Comparison of ENCODE assay signal across 18 mouse cellular contexts in genomic region chr15:85347058-85347700, GRCm38 (mm10). TPM values are rescaled to one million over a fixed set of nuclear protein-coding genes. Genes with fewer than 3 reads are reported as not detected.
DNase-seq lines count a peak whose midpoint lies in the region; ATAC-seq and TF ChIP-seq lines count a peak whose summit lies in the region.
"Had no signal": no experiment of that assay in that cellular context is flagged by ENCODE, and none has a peak within 500 bp of the region (broad histone marks: within the 10 kb centered on the region; RNA-seq: fewer than 3 reads in every experiment).

No protein-coding gene starts in this region.

- TF ChIP-seq CTCF in Patski (IDR thresholded peaks at IDR 0.05): no peak

- H3K4me2 ChIP-seq in heart, embryonic 12.5 days: no peak overlapping the region
- H3K4me2 ChIP-seq in lung, embryonic 15.5 days: peak overlapping the region; percentile 30; the same call in 1 of the 2 replicates
- H3K4me2 ChIP-seq in stomach, embryonic 14.5 days (replicated peaks; ENCODE audit: low read depth, low read length): no peak overlapping the region
- no peak overlapping the region for H3K4me2 ChIP-seq in kidney, embryonic 15.5 days
- H3K4me2 ChIP-seq in hindbrain, embryonic 12.5 days (replicated peaks): no peak overlapping the region
- H3K4me2 ChIP-seq: liver, embryonic 11.5 days had no signal

- H3K9ac ChIP-seq in heart, embryonic 12.5 days: no peak overlapping the region
- H3K9ac ChIP-seq in lung, embryonic 15.5 days: no peak overlapping the region
- H3K9ac ChIP-seq in stomach, embryonic 14.5 days (replicated peaks; ENCODE audit: low read depth, low read length): no peak overlapping the region
- H3K9ac ChIP-seq in kidney, embryonic 15.5 days: no peak overlapping the region
- H3K9ac ChIP-seq in hindbrain, embryonic 12.5 days: no peak overlapping the region

- no peak overlapping the region for H3K4me3 ChIP-seq in heart, embryonic 12.5 days
- no peak overlapping the region for H3K4me3 ChIP-seq in lung, embryonic 15.5 days
- H3K4me3 ChIP-seq in stomach, embryonic 14.5 days (ENCODE audit: low read depth, low read length): no peak overlapping the region
- H3K4me3 ChIP-seq in kidney, embryonic 15.5 days (replicated peaks): no peak overlapping the region
- H3K4me3 ChIP-seq in hindbrain, embryonic 12.5 days: no peak overlapping the region
- H3K4me3 ChIP-seq: gastrocnemius, adult 2 months had no signal

- POLR2A ChIA-PET in Patski (lab: Charles Lee): no interaction called here

- 50% methylated on average over 6 of the region's 6 CpGs for WGBS in heart, embryonic 12.5 days
- 62% methylated on average over 6 of the region's 6 CpGs for WGBS in lung, embryonic 15.5 days
- WGBS in stomach, embryonic 14.5 days: 81% methylated on average over 6 of the region's 6 CpGs
- 87% methylated on average over 6 of the region's 6 CpGs for WGBS in kidney, embryonic 15.5 days
- 89% methylated on average over 6 of the region's 6 CpGs for WGBS in hindbrain, embryonic 12.5 days

- DNase-seq in heart, adult 8-10 months (ENCODE audit: low spot score): no peak
- peak; percentile 89 for DNase-seq in Patski (ENCODE audit: low read depth, low spot score)
- DNase-seq in neural tube, embryonic 10.5 days (ENCODE audit: extremely low spot score, low spot score): no peak
- DNase-seq: adrenal gland, postnatal 10 days; cerebellum, adult 9-11 months; gastrocnemius, adult 2 months; heart, adult 18-20 months; heart, postnatal 4 days; left cerebral cortex, postnatal 4 days; spleen, adult 18-20 months; thymus, postnatal 36 days had no signal

- 0 out of 2 replicates have a peak, but pooled peaks cover 6% of the 10 kb centered on the region for H3K36me3 ChIP-seq in heart, embryonic 12.5 days
- no peaks in the 10 kb centered on the region for H3K36me3 ChIP-seq in lung, embryonic 15.5 days
- H3K36me3 ChIP-seq in stomach, embryonic 14.5 days (ENCODE audit: control insufficient read depth, insufficient read depth, low read length): no peaks in the 10 kb centered on the region
- H3K36me3 ChIP-seq in kidney, embryonic 15.5 days: 0 out of 2 replicates have a peak, but pooled peaks cover 6% of the 10 kb centered on the region
- H3K36me3 ChIP-seq in hindbrain, embryonic 12.5 days: peaks cover 8% of the 10 kb centered on the region

- in situ Hi-C loops in Patski (cut with MboI; ENCODE audit: low pct_unique_long_range_greater_than_20kb): no loop called here

- H3K27ac ChIP-seq in heart, embryonic 12.5 days (ENCODE audit: poor library complexity, severe bottlenecking): 0 out of 2 replicates have a peak overlapping the region, but pooled peaks have one; percentile 32
- H3K27ac ChIP-seq in lung, embryonic 15.5 days: peak overlapping the region; percentile 44
- H3K27ac ChIP-seq in stomach, embryonic 14.5 days (ENCODE audit: low read length): no peak overlapping the region
- H3K27ac ChIP-seq in kidney, embryonic 15.5 days: no peak overlapping the region
- H3K27ac ChIP-seq in hindbrain, embryonic 12.5 days: no peak overlapping the region
- H3K27ac ChIP-seq: gastrocnemius, adult 2 months had no signal

- ATAC-seq in heart, embryonic 12.5 days (ENCODE audit: insufficient number of reproducible peaks, low FRiP score): no peak
- peak; percentile 93 for ATAC-seq in Patski
- peak; percentile 49; the same call in 1 of the 2 replicates for ATAC-seq in lung, embryonic 15.5 days (ENCODE audit: borderline replicate concordance, extremely low read depth, low FRiP score, low TSS enrichment)
- peak; percentile 42; the same call in 1 of the 2 replicates for ATAC-seq in stomach, embryonic 14.5 days (ENCODE audit: insufficient number of reproducible peaks, insufficient read depth, low FRiP score, low read depth)
- ATAC-seq in kidney, embryonic 15.5 days (replicated peaks; ENCODE audit: low FRiP score): no peak
- no peak for ATAC-seq in hindbrain, embryonic 12.5 days (ENCODE audit: low FRiP score)
- ATAC-seq: forebrain, embryonic 16.5 days had no signal

- CTCF ChIA-PET in Patski (lab: Charles Lee): interaction anchor here (1.0 to 1.7 kb wide), 3 partner anchors 9 to 11 kb away, joined by 3 to 4 read pairs (median 4); no protein-coding TSS in a partner anchor

- H3K27me3 ChIP-seq in heart, embryonic 12.5 days (replicated peaks): no peaks in the 10 kb centered on the region
- no peaks in the 10 kb centered on the region for H3K27me3 ChIP-seq in Patski
- H3K27me3 ChIP-seq in lung, embryonic 15.5 days: no peaks in the 10 kb centered on the region
- no peaks in the 10 kb centered on the region for H3K27me3 ChIP-seq in stomach, embryonic 14.5 days (ENCODE audit: control insufficient read depth, insufficient read depth, low read length)
- H3K27me3 ChIP-seq in kidney, embryonic 15.5 days: no peaks in the 10 kb centered on the region
- H3K27me3 ChIP-seq in hindbrain, embryonic 12.5 days: no peaks in the 10 kb centered on the region

- no peaks in the 10 kb centered on the region for H3K9me3 ChIP-seq in heart, embryonic 12.5 days (replicated peaks)
- H3K9me3 ChIP-seq in lung, embryonic 15.5 days: no peaks in the 10 kb centered on the region
- H3K9me3 ChIP-seq in stomach, embryonic 14.5 days (ENCODE audit: control insufficient read depth, low read depth, low read length): no peaks in the 10 kb centered on the region
- H3K9me3 ChIP-seq in kidney, embryonic 15.5 days (replicated peaks): no peaks in the 10 kb centered on the region
- H3K9me3 ChIP-seq in hindbrain, embryonic 12.5 days (replicated peaks): no peaks in the 10 kb centered on the region

- peaks cover 31% of the 10 kb centered on the region for H3K4me1 ChIP-seq in heart, embryonic 12.5 days (replicated peaks)
- H3K4me1 ChIP-seq in lung, embryonic 15.5 days: peaks cover 14% of the 10 kb centered on the region
- no peaks in the 10 kb centered on the region for H3K4me1 ChIP-seq in stomach, embryonic 14.5 days (ENCODE audit: control insufficient read depth, insufficient read depth, low read length)
- H3K4me1 ChIP-seq in kidney, embryonic 15.5 days: no peaks in the 10 kb centered on the region
- 0 out of 2 replicates have a peak, but pooled peaks cover 3% of the 10 kb centered on the region for H3K4me1 ChIP-seq in hindbrain, embryonic 12.5 days

RNA-seq across cellular contexts. Expression of gene Atxn10, which starts 11.1 kb away (rescaled TPM):
- 240 and 241 TPM in 2 replicates for polyA plus RNA-seq in heart, embryonic 12.5 days (2016; fragmentation: Nextera tagmentation; extraction: Ambion mirVana)
- total RNA-seq in heart, adult 8-10 months (2022): 10 to 100 TPM; 76.3 to 81.5 (median 77.6) TPM
- polyA plus RNA-seq in Patski (2021): 224 TPM
- polyA plus RNA-seq in lung, embryonic 15.5 days (2015; fragmentation: Nextera tagmentation; extraction: Ambion mirVana): 344 and 350 TPM in 2 replicates
- polyA plus RNA-seq in stomach, embryonic 14.5 days (2014; fragmentation: Nextera tagmentation; extraction: Ambion mirVana): 258 and 265 TPM in 2 replicates
- 266 and 287 TPM in 2 replicates for polyA plus RNA-seq in kidney, embryonic 15.5 days (2015; fragmentation: Nextera tagmentation; extraction: Ambion mirVana)
- 402 and 422 TPM in 2 replicates for polyA plus RNA-seq in hindbrain, embryonic 12.5 days (2016; fragmentation: Nextera tagmentation; extraction: Ambion mirVana)

Comparison
In these comparisons a context has a peak if more than half of its experiments do, and no peak if none do; other contexts are left out.
1. ATAC-seq: peak in Patski (single experiment), lung, embryonic 15.5 days (single experiment) and stomach, embryonic 14.5 days (single experiment); none in heart, embryonic 12.5 days (single experiment), kidney, embryonic 15.5 days (single experiment) and hindbrain, embryonic 12.5 days (single experiment).
2. H3K27ac ChIP-seq: peak in heart, embryonic 12.5 days (single experiment) and lung, embryonic 15.5 days (single experiment); none in stomach, embryonic 14.5 days (single experiment), kidney, embryonic 15.5 days (single experiment) and hindbrain, embryonic 12.5 days (single experiment).